Mouse (Mus musculus) heart, postnatal 36 days (tissue): ENCODE data around the gene Otub1. TPM values are rescaled to one million over a fixed set of nuclear protein-coding genes. Genes with fewer than 3 reads are reported as not detected.
A peak's percentile ranks its signal among the peaks of the same experiment; 100 is the strongest.

Experiments used
- DNase-seq, 2 experiments: peaks; one replicate each; pipeline ENCODE4 v3.0.0; 2021 to 2022
- intact Hi-C: fragments of 180-260 bp; cut with DNase I; formaldehyde crosslinking; loops from one replicate; pipeline ENCODE4 v1.15.1; 2025
- total RNA-seq, 2 experiments: library from RNA; stranded (reverse); gene quantifications; 2 replicates each; pipeline ENCODE4 v1.2.3; 2021

Otub1 gene
- total RNA-seq, 2 experiments from 2014 or later, result 72.2 to 72.6 TPM

DNA sequence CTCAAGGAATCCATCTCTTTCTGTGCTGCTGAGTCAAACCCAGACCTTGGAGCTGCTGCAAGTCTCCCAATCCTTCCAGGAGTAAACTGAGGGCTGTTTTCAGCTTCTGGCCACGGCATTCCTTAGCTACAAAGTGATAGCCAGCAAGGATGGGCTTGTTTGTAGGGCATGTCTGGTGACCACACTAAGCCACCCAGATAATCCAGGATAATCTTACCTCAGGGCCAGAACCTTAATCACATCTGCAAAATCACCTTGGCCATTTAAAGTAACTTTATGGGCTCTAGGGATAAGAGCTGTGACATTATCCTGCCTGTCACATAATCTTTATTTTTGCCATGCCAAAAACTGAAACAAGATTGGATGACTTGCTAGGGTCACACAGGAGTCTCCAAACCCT lies 6.1 kb upstream of the Otub1 start:
- DNase-seq, result no peak
- intact Hi-C loops, result no loop called here

DNA sequence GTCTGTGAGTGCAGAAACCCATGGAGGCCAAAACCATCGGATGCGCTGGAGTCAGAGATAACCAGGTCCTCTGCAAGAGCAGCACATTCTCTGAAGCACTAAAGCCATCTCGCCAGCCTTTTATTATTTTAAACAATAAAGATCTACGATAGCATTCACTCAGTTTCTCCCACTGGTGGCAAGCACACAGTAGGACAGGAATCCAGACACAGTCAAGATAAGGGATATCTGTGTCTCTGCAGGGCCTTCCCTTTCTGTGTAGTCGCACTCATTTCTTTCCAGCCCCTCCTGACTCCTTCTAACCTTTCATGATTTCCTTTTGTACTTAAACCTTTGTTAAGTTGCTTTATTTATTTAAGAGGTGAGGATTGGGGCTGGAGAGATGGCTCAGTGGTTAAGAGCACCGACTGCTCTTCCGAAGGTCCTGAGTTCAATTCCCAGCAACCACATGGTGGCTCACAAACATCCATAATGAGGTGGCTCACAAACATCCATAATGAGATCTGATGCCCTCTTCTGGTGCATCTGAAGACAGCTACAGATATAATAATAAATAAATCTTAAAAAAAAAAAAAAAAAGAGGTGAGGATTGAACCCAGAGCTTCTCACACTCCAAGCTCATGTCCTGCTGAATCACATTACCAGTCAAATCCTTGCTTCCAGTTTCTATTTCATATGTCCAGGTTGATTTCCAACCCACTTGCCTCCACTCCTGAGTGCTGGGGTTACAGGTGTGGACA lies 4.0 kb upstream of the Otub1 start:
- intact Hi-C loops, result no loop called here
- DNase-seq, result no peak

DNA sequence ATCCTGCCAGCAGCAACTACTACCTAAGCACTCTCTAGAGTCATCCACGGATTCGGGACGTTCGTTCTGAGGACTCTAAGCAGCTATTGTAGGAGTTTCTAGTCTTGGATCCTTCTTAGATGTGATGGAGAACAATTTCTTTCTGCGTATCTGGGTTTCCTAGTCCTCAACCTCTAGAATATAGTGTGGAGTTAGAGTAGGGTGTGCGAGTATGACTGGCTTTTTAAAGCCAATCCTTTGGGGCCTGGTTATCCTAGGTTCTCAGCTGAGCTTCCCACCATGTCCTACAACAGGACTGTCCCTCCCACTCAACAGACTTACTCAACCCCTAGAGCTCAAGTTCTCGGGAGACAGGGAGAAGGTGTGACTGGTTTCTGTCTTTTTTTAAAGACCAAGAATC lies 790 bp downstream of the Otub1 start:
- no peak for DNase-seq
- intact Hi-C loops, result no loop called here

DNA sequence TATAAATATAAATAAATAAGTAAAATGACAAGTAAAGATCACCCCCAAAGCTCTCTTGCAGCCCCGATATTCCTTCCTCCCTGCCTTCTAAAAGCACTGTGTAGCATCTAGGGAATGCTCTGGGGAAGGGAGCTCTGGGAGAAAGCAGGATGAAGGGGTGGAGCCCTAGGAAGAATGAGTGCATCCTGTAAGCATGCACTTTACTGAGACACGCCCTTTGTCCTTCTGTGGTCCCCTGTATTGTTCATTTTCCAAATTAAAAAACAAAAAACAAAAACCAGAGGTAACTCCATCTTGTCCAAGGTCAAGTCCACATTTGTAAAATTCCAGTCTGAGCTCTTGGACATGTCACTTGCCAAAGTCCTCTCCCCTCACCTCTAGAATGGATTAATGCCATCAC lies 1.2 kb downstream of the Otub1 start:
- intact Hi-C loops, result no loop called here
- DNase-seq, result no peak

DNA sequence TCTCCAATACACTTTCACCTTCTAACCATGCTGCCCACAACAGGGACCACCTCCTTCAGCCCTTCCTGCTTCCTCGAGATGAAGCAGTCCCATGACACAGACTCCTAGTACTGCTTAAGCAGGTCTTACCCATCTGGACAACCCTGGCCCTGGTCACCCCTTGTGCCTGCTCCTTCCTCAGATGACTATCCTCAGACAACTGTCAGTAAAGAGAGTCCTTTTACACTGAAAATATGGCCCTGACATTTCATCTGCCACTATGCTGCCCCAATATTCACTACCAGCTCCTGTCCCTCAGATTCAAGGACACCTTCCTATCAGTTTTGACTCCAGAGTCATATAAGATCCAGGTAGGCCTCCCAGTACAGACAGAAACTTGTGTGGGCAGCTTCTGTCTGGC lies 5.7 kb downstream of the Otub1 start:
- no peak for DNase-seq
- intact Hi-C loops, result no loop called here

DNA sequence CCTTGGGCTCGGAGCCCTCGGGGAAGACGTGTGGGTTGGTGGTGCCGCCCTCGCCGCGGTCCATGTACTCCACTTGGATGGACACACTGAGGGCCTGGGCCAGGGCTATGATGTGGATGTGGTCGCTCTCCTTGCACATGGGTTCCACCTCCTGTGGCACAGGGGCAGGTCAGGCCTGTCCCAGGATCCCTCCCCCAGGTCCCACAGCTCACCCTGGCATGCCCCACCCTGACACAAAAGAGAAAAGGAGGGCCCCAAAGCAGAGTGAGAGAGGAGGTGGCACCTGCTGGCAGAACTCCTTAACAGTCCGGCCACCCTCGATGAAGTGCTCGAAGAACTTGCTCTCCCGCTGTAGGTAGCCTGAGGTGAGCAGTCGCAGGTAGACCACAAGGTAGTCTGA lies 7.0 kb downstream of the Otub1 start:
- DNase-seq, result no peak
- intact Hi-C loops, result loop anchor here (10.0 kb wide), 1 partner anchor 274 kb away; the partner anchor contains the start of genes Catsperz and Esrra

DNA sequence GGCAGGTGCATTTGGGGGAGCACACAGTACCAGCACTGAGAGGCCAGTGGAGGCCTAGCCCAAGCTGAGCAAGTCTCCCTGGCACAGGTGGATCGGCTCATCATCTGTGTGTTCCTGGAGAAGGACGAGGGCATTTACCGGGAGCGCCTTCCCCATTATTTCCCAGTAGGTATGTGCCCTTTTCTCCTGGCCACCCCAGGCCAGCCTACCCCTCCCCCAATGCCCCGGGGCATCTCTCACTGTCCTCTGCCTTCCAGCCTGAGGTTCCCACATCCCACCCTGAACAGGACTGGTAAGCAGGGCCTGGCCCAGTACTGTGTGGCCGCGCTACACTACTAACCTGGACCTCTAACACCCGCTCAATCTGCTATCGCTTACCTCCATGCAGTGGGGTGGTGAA lies 8.7 kb downstream of the Otub1 start:
- DNase-seq, result no peak
- intact Hi-C loops, result loop anchor here (10.0 kb wide), 1 partner anchor 273 kb away; the partner anchor contains the start of genes Catsperz and Esrra

DNA sequence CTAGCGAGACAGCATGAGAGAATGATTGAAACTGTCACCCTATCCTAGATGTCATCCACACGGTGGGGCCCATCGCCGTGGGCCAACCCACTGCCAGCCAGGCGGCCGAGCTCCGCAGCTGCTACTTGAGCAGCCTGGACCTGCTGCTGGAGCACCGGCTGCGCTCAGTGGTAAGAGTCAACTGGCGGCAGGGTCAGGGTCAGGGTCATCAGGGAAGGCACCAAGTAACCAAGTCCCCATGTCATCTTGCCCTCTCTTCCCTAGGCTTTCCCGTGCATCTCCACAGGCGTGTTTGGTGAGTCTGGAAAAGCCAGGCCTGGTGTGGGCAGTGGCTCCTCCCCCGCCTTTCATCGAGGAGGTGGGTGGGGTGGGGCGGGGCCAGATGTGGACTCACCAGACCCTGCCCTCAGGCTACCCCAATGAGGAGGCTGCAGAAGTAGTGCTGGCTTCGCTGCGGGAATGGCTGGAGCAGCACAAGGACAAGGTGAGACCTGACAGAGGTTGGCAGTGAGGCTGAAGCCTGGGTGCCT lies 9.3 kb downstream of the Otub1 start:
- intact Hi-C loops, result loop anchor here (1.0 to 10.0 kb wide), 2 partner anchors 129 to 272 kb away; partner anchors contain the start of genes Catsperz and Esrra
- no peak for DNase-seq

DNA sequence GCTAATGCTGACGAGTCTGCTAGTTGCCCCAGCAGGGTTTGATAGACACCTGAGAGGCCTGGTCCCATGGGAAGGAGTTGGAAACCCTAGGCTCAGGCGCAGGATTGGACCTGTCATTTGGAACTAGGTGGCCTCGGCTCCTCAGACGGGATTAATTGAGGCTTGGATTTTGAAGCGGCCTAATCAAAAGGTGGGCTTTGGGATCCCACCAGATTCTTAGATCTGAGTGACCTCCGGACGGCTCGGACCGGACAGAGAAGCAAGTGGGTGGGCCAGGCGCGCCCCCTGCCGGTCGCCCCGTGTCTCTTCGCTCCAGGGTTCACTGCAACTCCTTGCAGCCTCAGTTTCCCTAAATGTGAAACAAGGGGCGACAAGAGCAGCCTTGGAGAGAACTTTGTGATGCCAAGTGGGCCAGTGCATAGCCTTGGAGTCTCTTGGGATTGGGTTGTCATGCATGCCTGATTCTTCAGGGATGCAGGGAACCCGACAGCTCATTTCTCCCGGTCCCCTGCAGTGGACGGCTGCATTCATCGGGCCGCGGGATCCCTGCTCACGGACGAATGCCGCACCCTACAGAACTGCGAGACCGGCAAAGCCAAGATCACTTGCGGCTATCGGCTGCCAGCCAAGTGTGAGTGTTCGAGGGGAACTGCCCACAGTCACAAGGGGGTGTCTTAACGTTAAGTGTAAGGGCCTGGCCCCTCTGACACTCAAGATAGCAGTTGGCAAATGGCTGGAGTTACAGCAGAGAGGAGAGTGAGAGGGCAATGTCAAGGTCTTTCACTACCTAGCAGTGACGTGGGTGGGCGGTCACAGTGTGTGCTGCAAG lies 10.0 kb downstream of the Otub1 start:
- peak; percentile 75 to 80 for DNase-seq
- intact Hi-C loops, result loop anchor here (1.0 to 10.0 kb wide), 2 partner anchors 128 to 271 kb away; partner anchors contain the start of genes Catsperz and Esrra

DNA sequence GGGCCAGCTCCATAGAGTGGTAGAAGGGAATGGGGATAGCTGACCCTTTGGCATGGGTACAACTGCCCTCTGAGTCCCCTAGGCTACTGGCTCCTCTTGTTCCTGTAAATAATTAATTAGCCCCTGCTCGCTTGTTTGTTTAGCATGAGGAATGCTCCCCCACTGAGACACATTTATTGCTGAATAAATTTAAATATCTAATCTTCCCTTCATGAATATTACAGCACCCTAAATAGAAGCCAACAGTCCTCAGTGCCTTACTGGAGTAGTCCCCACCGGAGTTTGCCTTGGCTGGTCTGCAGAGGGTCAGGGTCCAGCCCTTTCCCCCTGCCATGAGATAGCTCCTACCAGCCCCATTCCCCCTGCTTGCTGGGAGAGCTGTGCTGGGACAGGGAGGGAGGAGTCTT lies 13.6 kb downstream of the Otub1 start:
- DNase-seq, result no peak
- intact Hi-C loops, result loop anchor here (5.0 to 10.0 kb wide), 2 partner anchors 70 to 268 kb away; partner anchors contain the start of genes Catsperz and Esrra

DNA sequence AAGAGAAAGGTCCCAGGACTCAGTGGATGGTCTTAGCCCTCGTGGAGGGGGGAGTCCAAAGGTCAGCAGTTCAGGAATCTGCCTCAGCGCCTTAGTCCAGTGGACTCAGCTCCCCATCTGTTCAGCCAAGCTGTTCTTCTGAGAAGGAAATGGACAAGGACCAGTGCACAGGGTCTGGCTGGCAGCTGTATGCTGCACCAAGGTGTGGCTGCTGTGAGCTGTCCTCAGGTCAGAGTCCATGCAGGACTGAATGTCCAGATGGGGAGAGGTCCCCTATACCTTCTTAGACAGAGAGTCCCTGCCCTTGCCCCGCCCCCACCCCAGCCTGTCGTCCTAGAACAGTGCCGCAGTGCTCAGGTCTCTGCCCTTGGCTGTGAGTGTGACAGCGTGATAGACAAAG lies 14.5 kb downstream of the Otub1 start:
- DNase-seq, result no peak
- intact Hi-C loops, result loop anchor here (5.0 to 10.0 kb wide), 2 partner anchors 69 to 267 kb away; partner anchors contain the start of genes Catsperz and Esrra

DNA sequence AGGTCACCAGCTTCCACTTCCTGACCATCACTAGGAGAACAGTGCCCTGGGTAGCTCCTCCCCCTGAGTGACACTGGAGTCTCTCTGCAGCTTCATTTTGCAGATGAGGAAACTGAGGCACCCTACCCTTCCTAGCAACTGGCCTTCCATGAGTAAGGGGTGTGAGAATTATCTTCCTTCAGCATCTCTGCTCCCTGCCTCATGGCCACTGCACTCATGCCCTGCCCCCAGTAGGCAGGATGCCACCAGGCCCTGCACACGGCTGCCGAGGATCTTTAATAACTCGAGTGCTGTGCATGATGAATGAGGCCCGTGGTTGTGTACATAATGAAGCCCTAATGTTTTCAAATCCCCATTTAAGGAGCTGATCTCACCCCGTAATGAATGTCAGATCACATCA lies 15.1 kb downstream of the Otub1 start:
- no peak for DNase-seq
- intact Hi-C loops, result loop anchor here (5.0 to 10.0 kb wide), 2 partner anchors 69 to 266 kb away; partner anchors contain the start of genes Catsperz and Esrra

DNA sequence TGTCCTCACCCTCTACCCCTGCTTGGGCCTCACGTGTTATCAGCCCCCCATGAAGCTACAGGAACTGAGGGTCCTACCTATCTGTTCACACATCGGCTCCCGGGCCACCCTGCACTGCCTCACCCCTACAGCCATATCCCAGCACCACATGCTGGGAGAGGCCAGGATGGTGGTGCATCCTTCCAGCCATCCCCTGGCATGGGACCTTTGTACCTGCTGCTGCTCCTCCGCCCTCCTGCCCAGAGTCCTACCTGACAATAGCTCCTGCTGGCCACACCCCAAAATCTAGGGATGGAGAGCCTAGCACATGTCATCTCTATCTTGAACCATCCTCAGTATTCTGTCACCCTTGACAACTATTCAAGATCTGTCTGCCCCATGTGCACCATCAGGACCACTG lies 17.1 kb downstream of the Otub1 start:
- no peak for DNase-seq
- intact Hi-C loops, result no loop called here

DNA sequence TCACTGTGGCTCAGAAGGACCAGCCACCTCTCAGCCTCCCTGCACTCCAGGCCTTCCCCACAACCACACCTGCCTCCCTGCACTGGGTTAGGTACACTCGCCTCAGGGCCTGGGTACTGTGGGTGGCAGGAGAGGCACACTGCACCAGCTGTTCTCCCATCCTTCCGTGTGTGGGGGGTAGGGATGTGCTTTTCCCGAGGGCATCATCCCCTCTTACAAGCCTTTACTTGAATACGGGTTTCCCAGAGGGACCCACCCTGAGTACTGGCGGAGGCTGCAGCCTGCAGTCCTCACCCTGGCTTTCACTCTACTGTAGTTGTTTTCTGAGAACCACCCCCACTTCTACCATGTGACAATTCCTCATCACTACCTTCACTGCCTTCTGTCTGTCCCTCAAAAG lies 19.0 kb downstream of the Otub1 start:
- intact Hi-C loops, result no loop called here
- no peak for DNase-seq

DNA sequence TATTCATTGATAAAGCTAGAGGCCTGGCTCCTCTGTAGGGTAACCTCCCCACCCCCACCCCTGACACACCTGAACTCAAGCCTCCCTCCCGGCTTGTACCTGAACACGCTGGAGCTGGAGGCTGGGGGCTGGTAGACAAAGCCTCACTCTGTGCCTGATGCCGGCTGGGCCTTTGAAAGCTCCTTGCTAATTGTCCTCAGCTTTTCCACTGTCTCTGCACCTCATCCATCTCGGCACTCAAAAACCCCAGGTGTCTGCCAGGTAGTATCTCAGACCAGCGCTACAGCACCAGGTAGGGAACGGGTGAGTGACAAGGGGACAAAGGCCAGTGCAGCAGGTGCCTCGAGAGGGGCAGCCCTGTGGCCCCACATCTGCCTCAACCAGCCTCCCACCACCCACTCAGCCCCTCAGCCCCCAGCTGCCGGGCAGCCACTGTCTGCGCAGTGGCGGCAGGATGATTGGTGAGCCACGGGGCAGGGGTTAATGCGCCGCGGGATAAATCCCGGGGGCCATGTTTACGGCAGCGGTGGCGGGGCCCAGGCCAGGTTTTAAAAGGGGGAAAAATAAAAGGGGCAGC lies 20.3 kb downstream of the Otub1 start:
- intact Hi-C loops, result no loop called here
- DNase-seq, result no peak

DNA sequence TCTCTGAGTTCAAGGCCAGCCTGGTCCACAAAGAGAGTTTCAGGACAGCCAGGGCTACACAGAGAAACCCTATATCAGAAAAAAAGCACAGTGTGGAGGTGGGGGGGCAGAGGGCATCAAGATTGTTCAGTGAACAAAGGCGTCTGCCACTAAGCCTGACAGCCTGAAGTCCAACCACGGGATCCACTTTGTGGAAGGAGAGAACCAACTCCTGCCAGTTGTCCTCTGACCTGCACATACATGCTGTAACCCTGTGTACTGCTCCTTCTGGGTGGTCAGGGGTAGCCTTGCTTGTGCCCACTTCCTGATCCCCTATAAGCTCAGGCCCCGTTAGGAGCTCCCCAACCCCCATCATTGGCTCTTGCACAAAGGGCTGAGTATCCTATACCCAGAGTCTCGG lies 21.1 kb downstream of the Otub1 start:
- intact Hi-C loops, result no loop called here
- no peak for DNase-seq

DNA sequence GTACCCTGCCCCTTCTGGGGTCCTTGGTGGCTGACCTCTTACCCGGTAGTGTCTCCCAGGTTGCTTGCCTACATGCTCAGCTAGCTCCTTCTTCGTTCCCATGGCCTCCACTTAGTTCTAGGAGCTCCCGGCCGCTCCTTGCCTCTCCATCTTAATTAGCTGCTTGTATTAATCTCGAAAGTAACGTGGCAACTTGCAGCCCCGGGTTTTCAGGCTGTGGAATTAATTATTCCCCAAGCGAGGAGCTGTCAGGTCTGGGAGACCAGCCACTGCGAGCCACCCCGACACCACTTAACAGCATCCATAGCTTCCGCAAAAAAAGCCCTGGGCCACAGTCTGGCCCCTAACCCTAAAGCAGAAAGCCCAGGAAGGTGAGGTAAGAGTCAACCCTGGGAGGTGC lies 22.7 kb downstream of the Otub1 start:
- intact Hi-C loops, result no loop called here
- DNase-seq, result no peak

DNA sequence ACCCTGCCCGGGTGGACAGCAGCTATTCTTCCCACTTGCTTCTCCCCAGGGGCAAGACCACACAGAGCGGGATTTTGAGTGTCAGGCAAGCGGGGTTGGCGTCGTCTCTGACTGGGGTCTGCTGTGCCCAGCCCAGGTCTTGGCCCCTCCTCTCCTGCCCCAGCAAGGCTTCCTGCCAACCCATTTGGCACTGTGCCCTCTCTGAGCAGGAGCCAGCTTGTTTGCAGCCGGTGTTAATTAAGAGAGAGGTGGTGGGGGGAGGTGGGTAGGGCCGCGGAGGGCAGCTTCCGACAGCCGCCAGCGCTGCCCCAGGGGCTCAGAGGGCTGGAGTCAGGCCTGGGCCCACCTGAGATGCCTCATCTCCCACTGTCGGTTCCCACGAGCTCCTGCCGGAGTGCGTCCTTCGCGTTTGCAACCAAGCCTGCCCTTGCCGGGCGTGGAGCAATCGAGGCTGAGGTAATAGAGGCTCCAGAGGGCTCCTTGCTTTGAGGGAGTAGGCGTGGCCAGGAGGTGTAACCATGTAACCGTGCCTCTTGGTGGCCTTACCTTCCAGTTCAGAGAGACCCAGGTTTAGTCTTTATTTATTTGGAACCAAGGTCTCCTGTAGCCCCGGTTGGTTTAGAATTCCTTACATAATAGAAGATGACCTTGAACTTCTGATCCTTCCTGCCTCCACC lies 23.7 kb downstream of the Otub1 start:
- DNase-seq, result peak in 1 of 2 experiments; percentile 54
- intact Hi-C loops, result no loop called here

DNA sequence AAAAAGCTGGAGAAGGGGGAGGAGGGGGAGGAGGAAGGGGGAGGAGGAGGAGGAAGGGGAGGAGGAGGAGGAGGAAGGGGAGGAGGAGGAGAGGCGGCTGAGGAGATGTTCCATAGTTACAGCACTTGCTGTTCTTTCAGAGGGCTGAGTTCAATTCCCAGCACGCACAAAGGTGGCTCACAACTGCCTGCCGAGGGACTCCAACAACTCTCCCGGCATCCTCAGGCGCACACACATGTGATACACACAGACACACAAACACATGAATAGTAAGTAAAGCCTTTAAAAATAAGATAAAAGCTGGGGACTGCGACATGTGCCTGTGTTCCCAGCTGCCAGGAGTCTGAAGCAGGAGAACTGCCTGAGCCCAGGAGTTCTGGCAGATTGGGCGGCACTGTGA lies 24.6 kb downstream of the Otub1 start:
- intact Hi-C loops, result no loop called here
- no peak for DNase-seq

DNA sequence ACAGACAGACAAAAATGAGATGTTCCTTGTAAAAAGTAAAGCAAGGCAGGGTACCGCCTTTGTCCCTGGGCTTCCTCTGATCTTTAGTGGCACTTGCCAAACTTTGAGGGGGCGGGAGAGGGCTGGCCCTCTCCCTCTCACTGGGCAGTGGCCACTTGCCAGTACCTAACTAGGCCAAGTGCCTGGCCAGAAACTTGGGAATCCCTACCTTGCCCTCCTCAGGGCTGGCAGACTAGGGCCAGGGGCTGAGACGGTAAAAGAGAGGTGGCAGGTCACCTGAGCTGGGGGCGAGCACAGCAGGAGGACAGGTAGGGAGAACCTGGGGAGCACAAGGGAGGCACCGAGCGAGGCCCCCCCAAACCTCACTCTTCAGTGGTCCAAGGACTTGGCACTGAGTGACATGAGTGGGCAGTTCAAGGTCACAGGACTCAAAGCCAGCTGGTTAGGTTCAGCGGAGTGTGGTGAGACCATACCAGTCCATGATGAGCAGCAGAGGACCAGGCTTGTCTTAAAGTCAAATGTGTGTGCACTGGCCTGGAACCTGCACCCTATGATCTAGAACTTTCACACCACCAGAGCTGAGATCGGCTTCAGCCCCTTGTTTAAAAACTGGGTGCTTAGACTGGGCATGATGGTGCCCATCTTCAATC lies 25.2 kb downstream of the Otub1 start:
- intact Hi-C loops, result no loop called here
- DNase-seq, result no peak
